Mouse (Mus musculus) heart, postnatal 4 days (tissue): ENCODE results near the gene Dcst2. TPM values are rescaled to one million over a fixed set of nuclear protein-coding genes. Genes with fewer than 3 reads are reported as not detected.

Source experiments
- DNase-seq: peaks from one replicate; pipeline ENCODE4 v3.0.0; 2021
- total RNA-seq, 2 experiments: library from RNA; stranded (reverse); gene quantifications; 2 replicates each; pipeline ENCODE4 v1.2.3; 2021

Gene Dcst2
- total RNA-seq, 2 experiments from 2014 or later, result 0.14 to 0.23 TPM

DNA sequence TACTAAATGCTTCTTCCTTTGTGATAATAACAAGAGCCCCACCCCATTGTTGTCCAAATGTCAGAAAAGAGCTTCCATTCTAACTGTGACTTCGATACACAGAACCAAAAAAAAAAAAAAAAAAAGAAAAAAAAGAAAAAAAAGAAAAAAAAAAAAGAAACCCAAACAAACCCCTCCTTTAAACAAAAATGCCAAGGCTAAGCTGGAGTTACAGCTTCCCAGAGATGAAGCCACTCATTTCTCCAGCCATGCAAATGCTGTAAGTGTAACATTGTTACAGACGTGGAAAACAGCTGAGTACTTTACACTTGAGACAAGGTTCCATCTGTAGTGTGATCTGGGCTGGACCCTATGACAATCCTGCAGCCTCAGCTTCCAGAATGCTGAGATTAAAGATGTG lies 55.4 kb downstream of the Dcst2 start:
- no peak for DNase-seq

DNA sequence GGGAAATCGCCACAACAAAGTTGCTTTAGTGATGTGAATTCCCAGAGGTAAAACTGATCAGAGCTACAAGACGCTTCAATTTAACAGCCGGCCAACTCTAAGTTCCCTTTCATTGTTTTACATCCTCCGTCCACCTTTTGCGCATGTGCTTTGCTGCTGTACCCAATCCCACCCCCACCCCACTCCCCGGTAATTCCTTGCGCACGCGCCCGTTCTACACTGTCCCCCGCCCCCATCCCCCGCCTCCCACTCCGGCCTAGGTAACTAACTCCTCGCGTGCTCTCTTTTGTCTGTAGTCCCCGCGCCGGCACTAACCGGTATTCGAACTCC lies 56.0 kb downstream of the Dcst2 start:
- DNase-seq, result no peak

DNA sequence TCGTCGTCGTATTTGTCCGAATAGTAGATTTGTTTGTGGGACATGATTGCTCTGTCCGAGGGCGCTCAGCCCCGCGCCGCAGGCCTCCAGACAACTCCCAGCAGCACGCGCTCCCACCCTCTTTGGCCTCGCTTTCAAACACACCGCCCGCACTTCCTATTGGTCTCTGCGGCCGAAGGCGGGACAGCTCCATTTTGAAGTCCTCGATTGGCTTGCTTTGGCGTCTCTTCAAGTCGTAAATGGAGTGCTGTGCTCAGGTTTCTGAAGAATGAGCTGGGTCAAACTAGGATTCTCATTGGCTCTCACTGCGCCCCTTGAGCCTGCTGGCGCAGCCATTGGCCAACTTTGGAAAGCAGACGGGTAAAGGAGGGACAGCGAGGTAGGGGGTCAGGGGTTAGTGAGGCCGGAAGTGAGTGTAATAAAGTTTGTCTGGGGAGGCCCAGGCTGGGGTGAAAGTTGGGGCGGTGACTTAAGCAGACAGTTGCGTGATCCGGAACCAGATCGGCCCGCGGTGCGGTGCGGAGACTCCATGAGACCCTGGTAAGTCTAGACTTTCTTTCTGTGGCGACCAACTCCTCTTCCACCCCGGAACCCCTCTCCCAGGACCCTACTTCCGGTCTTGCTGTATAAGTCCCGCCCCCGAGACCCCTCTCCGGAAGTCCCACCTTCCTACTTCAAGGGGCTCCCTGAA lies 56.5 kb downstream of the Dcst2 start, which contains the start of the genes Cks1b and Shc1:
Gene Cks1b (minus strand): TSS at position 214 of the 691 bp plus-strand sequence.
Gene Shc1 (plus strand): TSS at position 274 of the 691 bp plus-strand sequence.
- DNase-seq, result peak; percentile 95

DNA sequence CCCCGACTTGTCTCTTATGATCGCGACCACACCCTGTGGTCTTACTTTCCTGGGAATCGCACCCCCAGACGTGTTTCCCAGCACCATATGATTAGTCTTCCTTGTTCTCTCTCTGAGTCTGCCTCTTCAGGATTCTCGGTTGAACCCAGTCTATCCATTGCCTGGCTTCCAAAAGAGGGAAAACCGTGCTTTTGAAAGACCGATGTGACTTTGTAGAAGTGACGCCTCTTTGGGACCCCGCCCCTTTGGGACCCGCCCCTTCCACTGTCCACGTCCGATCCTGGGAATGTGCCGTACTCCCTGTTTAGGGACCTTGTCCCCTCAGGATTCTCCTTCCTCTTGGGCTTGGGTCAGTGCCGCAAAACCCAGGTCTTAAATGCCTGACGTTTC lies 57.1 kb downstream of the Dcst2 start:
- peak; percentile 88 for DNase-seq

DNA sequence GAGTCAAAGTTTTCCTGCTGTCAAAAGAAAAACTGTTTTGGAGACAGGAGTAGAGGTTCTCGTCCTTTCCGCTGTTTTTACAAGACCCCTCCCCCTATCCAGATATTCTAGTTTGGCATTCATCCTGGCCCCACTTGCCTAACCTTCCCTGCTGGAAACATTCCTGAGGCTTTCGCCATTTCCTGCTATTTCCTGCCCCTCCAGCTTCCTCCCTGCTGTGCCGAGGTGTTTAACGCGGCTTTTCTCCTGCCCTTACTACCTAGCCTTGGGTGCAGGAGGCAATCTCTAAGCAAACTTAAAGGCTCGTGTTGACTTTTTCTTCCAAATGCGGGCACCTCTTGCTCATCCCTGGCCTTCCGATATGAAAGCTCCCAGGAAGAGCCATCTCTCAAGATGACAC lies 57.8 kb downstream of the Dcst2 start:
- peak; percentile 71 for DNase-seq

DNA sequence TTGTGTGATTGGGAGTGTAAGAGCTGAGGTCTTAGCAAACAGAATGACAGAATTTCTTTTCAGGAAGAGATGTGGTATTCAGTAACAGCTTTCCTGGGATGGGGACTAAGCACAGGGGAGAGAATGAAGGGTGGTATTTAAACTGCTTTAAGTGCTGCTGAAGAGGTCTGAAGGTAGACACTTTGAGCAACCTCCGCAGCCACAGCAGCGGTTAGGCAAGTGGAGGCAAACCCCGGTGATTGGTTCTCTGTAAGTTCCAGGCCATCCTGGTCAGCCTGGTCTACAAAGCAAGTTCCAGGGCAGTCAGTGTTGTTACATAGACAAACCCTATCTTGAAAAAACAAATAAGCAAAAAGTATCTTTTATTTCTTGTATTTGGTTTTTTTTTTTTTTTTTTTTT lies 58.2 kb downstream of the Dcst2 start:
- DNase-seq, result no peak

DNA sequence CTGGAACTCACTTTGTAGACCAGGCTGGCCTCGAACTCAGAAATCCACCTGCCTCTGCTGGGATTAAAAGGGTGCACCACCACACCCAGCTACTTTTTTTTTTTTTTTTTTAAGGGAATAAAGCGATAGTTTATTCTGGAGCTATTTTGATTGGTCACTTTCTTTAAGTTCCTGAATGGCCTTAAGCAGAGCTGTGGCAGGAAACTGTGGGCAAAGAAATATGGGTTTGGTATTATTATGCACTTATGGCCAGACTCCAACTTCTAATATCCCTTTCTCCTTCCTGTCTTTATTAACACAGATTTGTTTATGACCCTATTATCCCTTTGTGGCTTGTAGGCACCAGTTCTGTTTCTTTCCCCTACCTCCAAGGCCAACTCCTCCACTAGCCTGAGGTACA lies 58.6 kb downstream of the Dcst2 start:
- DNase-seq, result no peak

DNA sequence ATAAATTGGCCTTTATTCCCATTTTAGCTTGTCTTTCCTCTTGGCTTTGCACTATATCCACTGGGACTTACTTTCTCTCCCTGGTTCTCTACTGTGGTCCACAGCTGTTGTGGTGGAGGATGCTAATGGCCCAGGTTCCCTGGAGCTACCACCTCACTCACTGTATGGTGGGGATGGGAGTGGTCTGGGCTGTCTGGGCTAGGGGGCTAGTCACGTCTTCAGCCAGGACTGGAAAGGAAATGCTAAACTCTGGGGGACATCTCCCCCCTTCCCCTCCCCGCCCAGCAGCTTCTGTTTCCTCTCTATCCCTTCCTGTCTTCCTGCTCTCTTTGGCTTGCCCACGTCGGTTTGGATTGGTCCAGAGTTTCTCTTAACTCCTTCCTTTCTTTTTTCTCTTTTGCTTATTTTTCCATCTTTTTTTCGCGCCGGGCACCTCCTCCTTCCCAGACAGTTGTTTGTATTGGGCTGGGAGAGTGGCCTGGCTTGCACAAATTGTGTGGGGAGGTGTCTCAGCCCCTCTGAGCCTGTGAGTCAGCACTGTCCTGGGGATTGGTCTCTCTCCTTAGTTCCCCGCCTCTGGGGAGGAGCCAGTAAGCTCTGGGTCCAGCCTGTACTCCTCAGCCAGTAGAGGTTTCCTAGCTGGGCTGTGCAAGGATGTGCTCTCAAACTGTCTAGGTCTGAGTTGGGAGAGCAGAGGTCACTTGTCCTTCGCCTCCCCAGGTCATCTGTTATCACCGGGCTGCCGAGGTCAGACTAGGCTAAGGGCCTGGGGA lies 59.4 kb downstream of the Dcst2 start:
- DNase-seq, result peak; percentile 85

DNA sequence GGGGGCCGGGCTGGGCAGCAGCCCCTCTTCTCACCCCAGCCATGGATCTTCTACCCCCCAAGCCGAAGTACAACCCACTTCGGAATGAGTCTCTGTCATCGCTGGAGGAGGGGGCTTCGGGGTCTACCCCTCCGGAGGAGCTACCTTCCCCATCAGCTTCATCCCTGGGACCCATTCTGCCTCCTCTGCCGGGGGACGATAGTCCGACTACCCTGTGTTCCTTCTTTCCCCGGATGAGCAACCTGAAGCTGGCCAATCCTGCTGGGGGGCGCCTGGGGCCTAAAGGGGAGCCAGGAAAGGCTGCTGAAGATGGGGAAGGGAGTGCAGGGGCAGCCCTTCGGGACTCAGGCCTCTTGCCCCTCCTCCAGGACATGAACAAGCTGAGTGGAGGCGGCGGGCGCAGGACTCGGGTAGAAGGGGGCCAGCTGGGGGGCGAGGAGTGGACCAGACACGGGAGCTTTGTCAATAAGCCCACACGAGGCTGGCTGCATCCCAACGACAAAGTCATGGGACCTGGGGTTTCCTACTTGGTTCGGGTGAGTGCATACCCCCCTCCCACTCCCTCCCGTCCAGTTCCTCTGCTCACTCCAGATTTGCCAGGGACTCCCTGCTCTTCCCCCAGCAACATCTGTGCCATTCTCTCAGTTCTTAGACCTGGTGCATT lies 60.2 kb downstream of the Dcst2 start:
- peak; percentile 47 for DNase-seq

DNA sequence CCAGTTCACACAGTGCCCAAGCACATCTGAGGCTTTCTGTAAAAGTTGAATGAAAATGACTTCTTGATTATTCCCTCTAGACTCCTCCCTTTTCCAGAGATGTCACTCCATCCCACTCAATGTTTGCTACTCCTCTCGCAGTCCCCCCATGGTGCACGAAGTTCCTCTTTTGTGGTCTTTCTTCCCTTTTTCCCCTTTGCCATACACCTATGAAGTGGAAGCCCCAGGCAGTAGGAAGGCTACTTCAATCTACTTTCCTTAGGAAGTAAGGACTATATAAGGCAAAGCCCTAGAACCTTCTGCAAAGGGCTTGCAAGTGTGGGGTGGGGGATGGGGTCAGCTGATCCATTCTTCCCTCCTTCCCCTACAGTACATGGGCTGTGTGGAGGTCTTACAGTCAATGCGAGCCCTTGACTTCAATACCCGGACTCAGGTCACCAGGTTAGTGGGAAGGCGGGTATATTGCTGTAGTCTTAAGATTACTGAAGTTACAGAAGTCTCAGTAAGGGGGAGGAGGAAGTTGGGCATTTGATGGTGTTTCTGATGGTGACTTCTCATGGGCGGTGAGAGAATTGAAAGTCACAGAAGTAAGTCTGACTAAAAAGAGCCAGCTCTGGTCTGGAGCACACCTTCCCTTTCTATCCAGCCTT lies 60.9 kb downstream of the Dcst2 start:
- no peak for DNase-seq

DNA sequence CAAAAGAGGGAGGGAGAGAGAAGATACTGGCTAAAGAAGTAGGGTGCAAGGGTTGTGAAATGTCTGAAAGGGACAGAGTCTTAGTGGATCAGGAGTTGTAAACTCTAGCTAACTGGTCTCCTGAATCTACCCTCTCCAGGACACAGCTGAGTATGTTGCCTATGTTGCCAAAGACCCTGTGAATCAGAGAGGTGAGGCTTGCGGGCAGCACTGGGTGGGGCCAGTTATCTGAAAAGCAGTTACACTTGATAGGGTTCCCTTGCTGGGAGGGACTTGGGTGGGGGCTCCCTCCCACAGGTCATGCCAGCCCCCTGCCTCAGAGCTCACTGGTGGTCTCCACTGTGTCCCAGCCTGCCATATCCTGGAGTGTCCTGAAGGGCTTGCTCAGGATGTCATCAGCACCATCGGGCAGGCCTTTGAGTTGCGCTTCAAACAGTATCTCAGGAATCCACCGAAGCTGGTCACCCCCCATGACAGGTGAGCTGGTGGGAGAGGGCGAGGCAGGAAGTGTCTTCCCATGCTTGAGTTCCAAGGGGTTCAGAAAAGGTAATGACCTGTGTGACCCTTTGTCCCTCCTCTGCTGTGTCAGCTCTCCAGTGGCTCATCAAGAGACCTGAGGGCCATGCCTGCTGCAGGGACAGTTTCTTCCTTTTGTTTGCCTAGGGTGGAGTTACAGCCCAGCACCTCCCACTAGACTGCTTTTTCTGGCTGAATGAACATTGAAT lies 62.8 kb downstream of the Dcst2 start:
- DNase-seq, result no peak

DNA sequence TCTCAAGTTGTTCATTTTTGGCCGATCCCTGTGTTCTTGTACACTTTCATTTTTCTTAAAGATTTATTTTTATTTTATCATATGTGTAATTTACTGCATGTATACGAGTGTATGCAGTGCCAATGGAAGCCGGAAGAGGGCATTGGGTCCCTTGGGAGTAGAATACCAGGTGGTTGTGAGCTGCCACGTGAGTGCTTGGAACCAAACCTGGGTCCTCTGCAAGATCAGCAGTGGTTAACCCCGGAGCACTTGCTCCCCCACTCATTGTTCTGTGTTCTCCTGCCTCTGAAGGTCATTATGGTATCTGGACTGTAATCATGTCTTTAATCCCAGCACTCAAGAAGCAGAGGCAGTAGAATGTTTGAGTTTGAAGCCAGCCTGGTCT lies 63.4 kb downstream of the Dcst2 start:
- no peak for DNase-seq

DNA sequence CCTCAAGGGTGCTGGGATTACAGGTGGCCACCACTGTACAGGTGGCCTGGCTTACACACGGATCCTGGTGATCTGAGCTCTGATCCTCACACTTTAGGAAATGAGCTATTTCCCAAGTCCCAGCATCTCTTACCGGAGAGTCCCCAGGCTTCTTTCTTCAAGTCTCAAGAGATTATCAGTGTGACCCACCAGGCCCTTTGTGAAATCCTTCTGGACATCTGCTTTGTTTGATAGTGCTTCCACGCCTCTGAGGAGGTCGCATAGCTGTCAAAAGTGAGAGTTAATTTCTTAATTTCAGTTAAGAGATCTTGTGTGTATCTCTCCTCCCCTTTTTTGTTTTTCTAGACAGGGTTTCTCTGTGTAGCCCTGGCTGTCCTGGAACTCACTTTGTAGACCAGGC lies 64.1 kb downstream of the Dcst2 start:
- DNase-seq, result no peak

Other genes starting within 250 kb of the Dcst2 start
- not detected for gene Pklr, start 225.8 kb upstream of the Dcst2 start, total RNA-seq
- gene Hcn3, start 201.8 kb upstream of the Dcst2 start, total RNA-seq, result 1 to 10 TPM in 1 of 2 experiments, under 1 TPM in 1; 0.86 to 1.1 TPM
- gene Clk2, start 197.2 kb upstream of the Dcst2 start, total RNA-seq, result 10 to 100 TPM; 30.3 to 32.1 TPM
- gene Scamp3, start 184.5 kb upstream of the Dcst2 start, total RNA-seq, result 10 to 100 TPM; 46.7 to 47.3 TPM
- gene Fam189b, start 178.8 kb upstream of the Dcst2 start, total RNA-seq, result 1 to 10 TPM; 8.8 to 9.0 TPM
- gene Gba, start 159.0 kb upstream of the Dcst2 start, total RNA-seq, result 10 to 100 TPM; 19.7 to 21.8 TPM
- 10 to 100 TPM; 25.0 to 34.5 TPM for gene Thbs3, start 146.8 kb upstream of the Dcst2 start, total RNA-seq
- 10 to 100 TPM; 62.9 to 67.2 TPM for gene Mtx1, start 134.9 kb upstream of the Dcst2 start, total RNA-seq
- gene Muc1, start 132.9 kb upstream of the Dcst2 start, total RNA-seq, result under 1 TPM; 0.61 to 0.74 TPM
- gene Krtcap2, start 116.0 kb upstream of the Dcst2 start, total RNA-seq, result 100 to 1,000 TPM; 100 to 104 TPM
- 1 to 10 TPM; 1.3 to 1.6 TPM for gene Trim46, start 115.7 kb upstream of the Dcst2 start, total RNA-seq
- gene Dpm3, start 102.6 kb upstream of the Dcst2 start, total RNA-seq, result 10 to 100 TPM; 51.6 to 61.0 TPM
- gene Slc50a1, start 91.4 kb upstream of the Dcst2 start, total RNA-seq, result 10 to 100 TPM; 24.9 to 28.0 TPM
- gene Efna1, start 80.8 kb upstream of the Dcst2 start, total RNA-seq, result 10 to 100 TPM; 37.9 to 42.0 TPM
- under 1 TPM in 1 of 2 experiments, not detected in 1; 0.26 TPM for gene Efna3, start 39.0 kb upstream of the Dcst2 start, total RNA-seq
- 1 to 10 TPM; 3.1 to 3.7 TPM for gene Efna4, start 23.9 kb upstream of the Dcst2 start, total RNA-seq
- gene Adam15, start 12.0 kb upstream of the Dcst2 start, total RNA-seq, result 10 to 100 TPM; 93.6 to 95.2 TPM
- under 1 TPM; 0.21 to 0.72 TPM for gene Dcst1, start 3.3 kb downstream of the Dcst2 start, total RNA-seq
- 10 to 100 TPM; 13.8 to 15.1 TPM for gene Zbtb7b, start 32.8 kb downstream of the Dcst2 start, total RNA-seq
- gene Lenep, start 40.8 kb downstream of the Dcst2 start, total RNA-seq, result under 1 TPM in 1 of 2 experiments, not detected in 1; 0.68 TPM
- gene Flad1, start 49.9 kb downstream of the Dcst2 start, total RNA-seq, result 10 to 100 TPM; 30.7 to 33.0 TPM
- gene Cks1b, start 56.4 kb downstream of the Dcst2 start, total RNA-seq, result 10 to 100 TPM; 62.8 to 64.3 TPM
- gene Shc1, start 56.5 kb downstream of the Dcst2 start, total RNA-seq, result 10 to 100 TPM; 68.8 to 69.2 TPM
- 10 to 100 TPM; 20.3 to 22.1 TPM for gene Pygo2, start 68.2 kb downstream of the Dcst2 start, total RNA-seq
- gene Pbxip1, start 74.7 kb downstream of the Dcst2 start, total RNA-seq, result 10 to 100 TPM; 66.0 to 73.8 TPM
- 10 to 100 TPM; 11.3 to 13.3 TPM for gene Pmvk, start 92.6 kb downstream of the Dcst2 start, total RNA-seq
- gene Kcnn3, start 158.2 kb downstream of the Dcst2 start, total RNA-seq, result 1 to 10 TPM; 4.3 to 4.8 TPM